Mouse (Mus musculus): Measurements from ENCODE around the gene Pttg1ip.

The Pttg1ip gene

GRCm38 (mm10) chr10:77569973-77570658 is 11.4 kb upstream of the Pttg1ip start:
- DNase-seq, result no peak

DNA sequence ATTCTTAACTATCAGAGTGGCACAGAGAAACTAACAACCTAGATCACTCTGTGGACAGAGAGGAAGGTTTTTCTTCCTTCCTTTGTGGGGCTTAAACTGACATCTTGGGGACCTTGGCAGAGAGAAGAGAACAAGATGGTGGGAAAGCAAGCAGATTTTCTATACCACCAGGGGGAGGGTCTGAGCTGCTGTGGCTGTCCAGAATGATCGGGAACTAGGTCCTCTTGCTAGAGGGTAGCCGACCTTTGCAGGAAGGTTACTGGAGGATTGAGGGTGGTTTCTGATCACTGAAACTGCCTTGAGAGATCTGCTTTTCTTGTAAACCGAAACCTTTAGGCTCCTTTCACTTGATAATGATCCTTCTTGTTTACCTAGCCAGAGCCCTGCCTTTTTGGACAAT is 9.3 kb upstream of the Pttg1ip start:
- DNase-seq, result no peak

DNA sequence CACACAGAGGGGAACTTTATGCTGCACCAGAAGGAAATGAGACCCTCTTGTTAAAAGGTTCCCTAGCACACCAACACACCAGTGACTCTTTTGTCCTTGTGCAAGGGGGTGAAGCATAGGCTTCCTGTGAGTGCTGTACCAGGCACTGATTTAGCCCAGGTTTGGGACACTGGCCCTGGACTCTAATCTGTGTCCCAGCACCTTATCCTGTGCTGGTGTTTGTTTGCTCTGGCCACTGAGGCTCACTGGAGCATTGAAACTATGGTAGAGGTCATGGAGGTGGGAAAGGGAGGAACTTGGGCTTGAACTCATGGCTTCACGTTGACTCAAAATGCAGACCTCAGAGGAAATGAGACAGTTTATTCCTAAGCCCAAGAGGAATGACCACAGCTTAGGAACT is 8.4 kb upstream of the Pttg1ip start:
- no peak for DNase-seq

- DNase-seq, result peak; percentile 94
Measured at GRCm38 (mm10) chr10:77580027-77580920, 1.2 kb upstream of the Pttg1ip start.

DNA sequence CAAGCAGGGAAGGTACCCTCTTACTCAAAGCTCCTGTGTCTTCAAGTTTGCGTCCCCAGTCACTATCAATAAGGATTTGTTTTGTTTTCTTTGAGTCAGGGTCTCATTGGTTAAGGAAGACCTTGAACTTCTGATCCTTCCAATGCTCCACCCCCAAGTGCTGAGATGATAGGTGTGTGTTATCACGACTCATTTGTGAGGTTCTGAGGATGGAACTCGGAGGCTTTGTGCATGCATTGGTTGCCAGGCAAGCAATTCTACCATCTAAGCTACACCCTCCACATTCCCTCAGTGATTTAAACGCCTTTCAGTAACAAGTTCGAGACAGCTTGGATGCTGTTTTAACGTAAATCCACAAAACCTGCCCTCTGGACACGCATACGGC is 505 bp upstream of the Pttg1ip start:
- no peak for DNase-seq

DNA sequence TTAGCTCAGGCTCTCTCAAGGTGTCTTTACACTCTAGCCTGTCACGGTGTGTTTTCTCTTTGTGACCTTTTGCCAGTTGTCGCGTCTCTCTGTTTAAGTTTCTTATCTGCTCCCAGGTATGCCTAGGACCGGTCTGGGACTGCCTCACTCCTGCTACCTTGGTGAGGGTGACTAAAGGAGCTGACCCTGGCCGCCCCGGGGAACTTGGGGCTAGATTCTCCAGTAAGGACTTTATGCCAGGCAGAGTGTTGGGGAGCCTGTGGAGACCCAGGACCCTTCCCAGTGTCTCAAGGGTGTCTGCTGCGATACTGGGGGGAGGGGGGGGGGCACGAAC is 732 bp downstream of the Pttg1ip start:
- no peak for DNase-seq

DNA sequence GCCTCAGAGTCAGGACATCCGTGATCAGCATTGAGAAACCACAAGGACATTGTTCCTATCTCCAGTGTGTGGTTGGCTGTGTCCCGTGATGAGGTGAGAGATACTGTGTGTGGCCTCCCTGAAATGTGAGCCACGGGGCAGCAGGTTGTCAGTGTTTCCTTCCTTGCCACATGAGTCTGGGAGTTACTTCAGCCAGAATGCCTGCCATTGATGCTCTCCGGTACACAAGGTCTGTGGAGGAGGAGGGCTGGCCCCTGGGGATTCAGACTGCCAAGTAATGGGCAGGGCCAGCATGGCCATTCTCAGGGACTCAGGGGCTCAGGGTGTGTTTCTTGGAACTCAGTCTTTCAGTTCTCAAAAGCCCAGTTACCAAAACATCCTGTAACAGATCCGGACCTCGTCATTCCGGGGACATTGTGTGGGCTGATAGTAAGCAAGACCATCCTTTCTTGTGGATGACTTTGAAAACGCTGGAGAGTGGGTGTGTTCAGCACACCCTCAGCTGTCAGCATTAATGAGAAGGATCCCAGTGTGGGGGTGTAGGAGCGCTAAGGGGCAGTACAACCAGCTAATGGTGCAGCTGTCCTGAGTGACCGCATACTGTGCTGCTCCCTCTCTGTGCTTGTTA is 2.4 kb downstream of the Pttg1ip start:
- peak; percentile 97 for DNase-seq

DNA sequence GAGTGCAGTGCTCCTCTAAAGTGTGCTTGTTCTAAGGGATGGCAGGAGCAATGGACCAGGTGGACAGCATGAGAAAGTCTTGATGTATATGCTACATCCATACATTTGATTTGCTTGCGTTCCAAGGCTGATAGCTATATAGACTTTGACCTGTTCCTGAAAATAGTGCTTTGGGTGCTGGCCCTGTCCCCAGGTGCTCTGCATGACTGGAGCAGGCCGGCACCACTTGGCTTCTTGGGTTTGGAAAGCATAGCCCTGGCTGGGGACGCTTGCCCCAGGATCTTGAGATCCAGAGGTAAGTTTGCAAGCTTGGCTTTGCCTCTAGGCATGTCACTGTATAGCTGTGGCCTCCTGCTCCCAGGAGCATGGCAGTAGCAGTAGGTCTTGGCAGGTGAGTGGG is 5.1 kb downstream of the Pttg1ip start:
- DNase-seq, result no peak

DNA sequence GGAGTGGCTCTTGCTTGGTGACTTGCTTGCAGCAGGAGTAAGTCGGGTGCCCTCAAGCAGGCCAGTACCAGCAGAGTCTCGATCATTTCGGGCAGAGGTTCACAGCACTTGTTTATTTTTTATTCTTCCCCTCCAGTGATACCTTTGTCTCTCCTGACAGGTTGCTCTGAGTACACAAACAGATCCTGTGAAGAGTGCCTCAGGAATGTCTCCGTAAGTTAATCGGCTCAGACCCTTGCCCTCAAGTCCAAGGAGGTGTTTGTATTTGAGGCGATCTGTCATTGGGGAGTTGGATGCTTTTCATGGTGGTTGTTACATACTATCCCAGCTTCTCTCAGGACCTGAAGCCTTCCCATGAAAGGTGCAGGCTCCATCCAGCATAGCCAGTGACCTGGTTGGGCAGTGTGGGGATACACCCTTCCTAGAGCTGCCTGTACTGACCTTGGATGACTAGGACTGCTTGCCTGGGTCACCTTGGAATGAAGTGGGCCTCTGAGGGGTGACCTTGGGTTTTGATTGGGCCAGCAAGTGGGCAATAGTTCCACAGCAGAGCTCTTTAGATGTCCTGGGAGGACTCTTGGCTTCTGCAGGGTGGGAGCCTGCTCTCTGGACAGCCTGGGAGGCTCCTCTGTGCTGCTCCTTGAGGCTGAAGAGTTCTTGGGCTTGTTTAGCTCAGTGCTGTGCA is 5.7 kb downstream of the Pttg1ip start:
- DNase-seq, result no peak

- no peak for DNase-seq
Measured at GRCm38 (mm10) chr10:77588036-77588435, 6.5 kb downstream of the Pttg1ip start.

DNA sequence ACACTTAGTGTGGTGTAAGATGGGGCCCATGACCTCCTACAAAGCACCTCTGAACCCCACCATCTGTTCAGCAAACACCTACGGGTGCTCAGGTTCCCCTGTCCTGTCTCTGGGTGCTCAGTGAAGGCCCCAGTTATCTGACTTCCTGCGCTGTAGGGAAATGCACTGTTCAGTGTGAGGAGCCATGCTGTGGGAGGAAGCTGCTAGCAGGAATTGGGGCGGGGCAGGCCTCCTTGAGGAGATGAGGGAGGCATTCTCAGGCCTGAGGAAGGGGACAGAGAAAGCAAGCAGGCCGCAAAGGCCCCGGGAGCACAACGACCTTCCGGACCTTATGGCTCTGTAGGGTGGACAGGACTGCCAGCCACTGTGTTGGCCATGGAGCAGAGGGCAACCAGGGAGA is 7.6 kb downstream of the Pttg1ip start:
- DNase-seq, result no peak

GRCm38 (mm10) chr10:77589749-77590148 is 8.2 kb downstream of the Pttg1ip start:
- DNase-seq, result no peak

DNA sequence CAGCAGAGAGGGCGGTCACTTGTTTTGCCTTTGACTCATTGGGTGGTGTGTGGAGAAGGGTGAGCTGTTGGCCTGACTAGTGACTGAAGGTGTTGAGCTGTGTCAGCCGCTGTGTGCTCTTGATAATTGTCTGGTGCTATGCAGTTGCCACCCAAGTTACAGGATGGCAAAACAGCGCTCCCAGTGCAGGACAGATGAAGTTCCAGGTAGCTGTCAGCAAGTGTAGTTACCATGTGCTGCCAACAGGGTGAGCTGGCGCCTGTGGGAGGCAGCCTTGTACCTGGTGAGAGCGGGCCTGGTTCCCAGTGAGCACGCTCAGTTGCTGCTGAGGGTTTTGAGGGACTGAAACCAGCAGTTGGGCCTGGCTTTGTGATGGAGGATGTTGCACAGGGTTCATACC is 9.3 kb downstream of the Pttg1ip start:
- DNase-seq, result peak; percentile 94

GRCm38 (mm10) chr10:77591546-77591945 is 10.0 kb downstream of the Pttg1ip start:
- no peak for DNase-seq

DNA sequence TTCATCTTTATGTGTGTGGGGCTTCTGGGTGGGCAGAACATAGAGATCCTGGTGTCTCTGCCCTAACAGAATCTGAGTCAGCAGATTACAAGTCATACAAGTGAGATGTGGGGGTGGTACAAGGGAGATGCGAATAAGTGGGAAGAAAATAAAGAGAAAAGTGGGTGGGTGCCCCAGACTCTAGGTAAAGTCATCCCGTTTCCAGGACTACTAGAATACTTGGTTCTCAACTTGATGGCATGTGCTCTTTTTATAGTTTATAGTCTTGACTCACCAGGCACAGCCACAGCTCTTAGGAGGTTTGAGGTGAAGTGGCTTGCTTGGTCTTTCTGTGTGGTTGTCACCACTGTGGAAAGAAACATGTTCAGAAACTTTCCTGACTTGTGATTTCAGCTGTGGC is 14.5 kb downstream of the Pttg1ip start:
- DNase-seq, result no peak

- DNase-seq, result no peak
Measured at GRCm38 (mm10) chr10:77603021-77603420, 21.5 kb downstream of the Pttg1ip start.

- no peak for DNase-seq
Measured at GRCm38 (mm10) chr10:77604111-77604510, 22.6 kb downstream of the Pttg1ip start.

- no peak for DNase-seq
Measured at GRCm38 (mm10) chr10:77604958-77605357, 23.4 kb downstream of the Pttg1ip start.

DNA sequence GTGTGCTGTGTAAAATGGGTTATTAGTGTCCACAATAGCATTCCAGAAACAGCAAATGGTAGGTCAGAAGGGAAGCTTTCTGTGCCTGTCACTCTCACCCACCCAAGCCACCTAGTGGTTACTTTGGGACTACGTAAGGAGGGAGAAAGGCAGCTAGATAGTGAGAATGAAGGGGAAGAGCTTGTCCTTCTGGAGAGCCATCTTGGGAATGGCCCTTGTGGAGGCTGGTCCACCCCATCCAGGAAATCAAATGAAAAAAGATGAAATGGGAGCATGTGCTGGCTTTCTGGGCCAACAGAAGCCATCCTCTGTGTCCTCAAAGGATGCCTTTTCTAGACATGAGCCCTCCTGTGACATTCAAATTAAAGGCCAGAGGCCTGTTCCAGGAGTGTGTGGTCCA is 23.8 kb downstream of the Pttg1ip start:
- peak; percentile 92 for DNase-seq

DNA sequence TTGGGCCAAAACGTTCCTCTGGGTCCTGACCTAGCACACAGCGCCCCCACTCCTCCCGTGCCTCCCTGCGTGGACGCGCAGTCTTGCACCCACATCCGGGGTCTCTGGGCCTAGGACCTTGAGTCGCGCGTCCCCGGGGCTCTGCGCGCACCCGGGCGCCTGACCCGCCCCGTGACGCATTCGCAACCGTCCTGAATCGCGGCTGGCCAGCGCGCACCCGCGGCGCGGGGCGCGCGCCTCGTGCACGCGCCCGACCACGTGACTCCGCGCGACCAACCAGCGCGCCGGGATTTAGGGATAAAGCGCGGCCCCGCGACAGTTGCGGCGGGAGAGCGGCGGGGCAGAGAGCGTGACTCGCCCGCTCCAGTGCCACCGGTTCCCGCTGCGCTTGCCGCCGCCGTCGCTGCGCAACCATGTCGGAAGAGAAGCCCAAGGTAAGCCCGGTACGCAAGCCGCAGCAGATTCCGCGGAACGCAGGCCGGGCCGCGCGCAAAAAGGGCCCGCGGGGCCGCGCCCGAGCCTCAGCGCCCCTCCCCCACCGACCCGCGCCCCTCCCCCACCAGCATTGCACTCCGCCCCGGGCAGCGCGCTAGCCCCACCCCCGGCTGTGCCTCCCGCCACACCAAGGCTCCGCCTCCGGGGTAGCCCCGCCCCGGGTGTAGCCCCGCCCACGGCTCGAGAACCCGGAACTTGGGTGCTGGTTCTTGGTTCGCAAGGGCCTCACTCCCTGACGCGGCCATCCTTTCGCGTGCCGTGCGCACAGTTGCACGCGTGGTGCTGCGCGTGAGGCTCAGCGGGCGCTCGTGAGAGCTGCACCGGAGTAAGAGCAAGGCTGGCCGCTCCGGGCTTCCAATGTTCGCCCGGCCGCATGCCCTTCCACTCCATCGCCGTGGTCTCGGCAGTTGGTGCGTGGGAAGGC is 24.6 kb downstream of the Pttg1ip start, which contains the start of the genes Sumo3 and Gm49325:
TSS of gene Sumo3 (plus strand) at position 190 of the 919 bp plus-strand sequence.
TSS of gene Gm49325 (plus strand) at position 290 of the 919 bp plus-strand sequence.
- peak; percentile 99 for DNase-seq

DNA sequence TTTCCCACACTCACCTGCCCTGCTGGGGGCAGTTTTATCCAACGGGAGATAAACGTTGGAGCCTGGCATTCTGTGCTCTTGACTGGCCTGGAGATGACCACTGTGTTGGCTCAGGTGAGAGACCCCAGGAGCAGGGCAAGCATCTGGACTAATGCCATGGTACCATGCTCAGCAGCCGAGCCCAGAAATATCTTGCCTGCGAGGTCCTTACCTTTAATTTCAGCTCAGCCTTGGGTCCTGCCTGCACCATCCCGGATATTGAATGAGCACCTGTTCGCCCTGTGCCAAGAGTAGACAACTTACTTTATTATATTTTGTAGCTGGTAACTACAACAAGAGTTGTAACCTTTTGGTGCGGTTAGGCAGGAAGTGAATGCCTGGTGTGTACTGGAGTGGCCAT is 25.3 kb downstream of the Pttg1ip start:
- peak; percentile 96 for DNase-seq

DNA sequence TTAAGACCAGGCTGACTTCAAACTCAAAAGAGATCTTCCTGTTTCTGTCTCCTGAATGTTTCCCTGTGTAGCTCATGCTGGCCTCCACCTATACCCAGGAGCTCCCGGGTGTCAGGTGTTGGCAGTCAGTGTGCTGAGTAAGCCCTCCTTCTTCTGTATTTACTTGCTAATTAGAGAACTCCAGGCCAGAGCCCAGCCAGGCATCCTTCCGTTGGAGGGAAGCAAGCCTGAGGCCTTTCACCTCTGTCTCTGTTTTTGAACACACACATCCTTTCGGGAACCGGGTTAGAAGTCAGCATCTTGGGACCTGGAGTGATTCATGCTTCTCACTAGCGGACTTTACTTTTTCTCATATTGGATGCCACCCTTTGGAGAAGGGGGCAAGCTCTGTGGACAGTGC is 25.9 kb downstream of the Pttg1ip start:
- DNase-seq, result no peak
